Mouse (Mus musculus): ENCODE measurements around the gene Nsun4.

The Nsun4 gene

DNA sequence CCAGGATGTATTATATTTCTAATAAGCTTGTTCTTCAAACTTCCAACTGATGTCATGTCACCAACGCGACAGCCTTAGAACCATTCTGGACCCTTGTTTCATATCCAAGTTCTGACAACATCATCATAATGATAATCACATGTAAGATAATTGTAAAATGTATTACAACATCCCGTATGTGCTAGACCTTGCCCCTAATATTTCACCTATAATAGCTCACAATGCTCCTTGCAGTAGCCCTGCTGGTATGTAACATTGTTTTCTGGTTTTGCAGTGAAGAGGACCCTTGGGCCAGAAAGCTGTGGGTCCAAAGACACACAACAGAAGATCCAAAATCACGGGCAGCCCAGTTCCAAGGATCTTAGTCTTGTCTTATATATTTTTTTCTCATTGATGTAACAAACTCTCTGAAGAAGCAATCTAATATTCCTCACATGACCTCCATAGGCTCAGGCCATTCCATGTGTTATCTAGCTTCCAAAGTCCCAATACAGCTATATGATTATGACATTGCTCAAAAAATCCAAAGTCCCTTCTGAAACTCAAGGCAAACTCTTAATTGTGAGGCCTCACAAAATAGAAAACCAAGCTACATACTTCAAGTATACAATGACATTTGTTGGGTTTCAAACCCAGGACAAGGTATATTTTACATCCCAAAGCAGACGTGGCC, 65.7 kb downstream of the Nsun4 start:
- DNase-seq (ENCODE audit: extremely low spot score, low read depth, low spot score): no peak

DNA sequence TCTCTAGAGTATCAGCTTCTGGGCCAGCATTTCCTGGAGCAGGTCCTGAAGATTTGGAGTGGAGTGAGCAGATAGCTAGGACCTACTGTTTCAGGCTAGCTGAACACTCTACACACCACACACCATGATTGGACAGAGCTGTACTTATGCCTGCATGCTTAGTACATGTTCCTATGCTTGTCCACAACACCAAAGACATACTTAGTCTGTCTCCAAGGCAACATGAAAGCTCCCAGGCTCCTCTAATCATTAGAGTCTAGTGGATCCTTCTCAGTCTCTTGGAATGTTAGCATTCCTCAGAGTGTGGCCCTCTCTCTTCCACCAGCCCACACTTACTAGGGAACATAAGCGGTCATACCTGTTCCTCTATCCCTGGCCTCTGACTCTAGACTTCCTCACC, 66.2 kb downstream of the Nsun4 start:
- DNase-seq (ENCODE audit: extremely low spot score, low read depth, low spot score): no peak

DNA sequence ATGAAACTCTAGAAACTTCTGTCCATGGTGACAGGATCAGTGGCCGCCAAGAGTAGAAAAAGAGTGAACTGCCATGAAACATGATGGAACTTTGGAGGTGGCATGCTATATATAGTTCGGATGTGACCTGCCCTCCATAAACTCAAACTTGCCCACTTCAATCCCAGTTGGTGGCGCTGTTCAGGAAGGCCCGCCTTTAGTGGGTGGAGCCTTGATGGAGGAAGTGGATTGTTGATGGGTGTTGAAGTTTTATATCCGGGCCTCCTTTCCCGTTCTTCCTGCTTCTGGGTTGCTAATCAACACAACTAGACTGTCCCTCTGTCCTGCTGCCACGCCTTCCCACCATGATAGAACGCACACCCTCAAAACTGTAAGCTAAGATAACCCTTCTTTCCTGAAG, 68.7 kb downstream of the Nsun4 start:
- no peak for DNase-seq (ENCODE audit: extremely low spot score, low read depth, low spot score)

DNA sequence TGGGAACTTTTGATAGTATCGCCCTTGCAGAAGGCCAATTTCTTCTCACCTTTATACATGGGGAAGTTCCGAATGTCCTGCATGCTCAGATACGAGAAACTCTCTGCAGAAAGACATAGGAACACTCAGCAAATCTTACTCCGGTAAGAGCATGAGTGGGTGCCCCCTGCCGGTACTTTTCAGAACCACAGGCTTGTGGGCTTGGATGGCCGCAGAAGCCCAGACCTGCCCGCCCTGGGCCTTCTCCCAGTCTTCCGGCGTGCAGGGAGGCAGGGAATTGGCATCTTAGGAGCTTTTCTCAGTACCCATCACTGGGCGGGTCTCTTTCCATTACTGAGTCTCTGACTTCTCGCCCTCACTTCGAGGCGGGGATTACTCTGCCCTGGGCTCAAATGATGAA, 69.6 kb downstream of the Nsun4 start:
- peak; percentile 71 for DNase-seq (ENCODE audit: extremely low spot score, low read depth, low spot score)
